ENCODE assay signal across 8 mouse cellular contexts in the genomic region with DNA sequence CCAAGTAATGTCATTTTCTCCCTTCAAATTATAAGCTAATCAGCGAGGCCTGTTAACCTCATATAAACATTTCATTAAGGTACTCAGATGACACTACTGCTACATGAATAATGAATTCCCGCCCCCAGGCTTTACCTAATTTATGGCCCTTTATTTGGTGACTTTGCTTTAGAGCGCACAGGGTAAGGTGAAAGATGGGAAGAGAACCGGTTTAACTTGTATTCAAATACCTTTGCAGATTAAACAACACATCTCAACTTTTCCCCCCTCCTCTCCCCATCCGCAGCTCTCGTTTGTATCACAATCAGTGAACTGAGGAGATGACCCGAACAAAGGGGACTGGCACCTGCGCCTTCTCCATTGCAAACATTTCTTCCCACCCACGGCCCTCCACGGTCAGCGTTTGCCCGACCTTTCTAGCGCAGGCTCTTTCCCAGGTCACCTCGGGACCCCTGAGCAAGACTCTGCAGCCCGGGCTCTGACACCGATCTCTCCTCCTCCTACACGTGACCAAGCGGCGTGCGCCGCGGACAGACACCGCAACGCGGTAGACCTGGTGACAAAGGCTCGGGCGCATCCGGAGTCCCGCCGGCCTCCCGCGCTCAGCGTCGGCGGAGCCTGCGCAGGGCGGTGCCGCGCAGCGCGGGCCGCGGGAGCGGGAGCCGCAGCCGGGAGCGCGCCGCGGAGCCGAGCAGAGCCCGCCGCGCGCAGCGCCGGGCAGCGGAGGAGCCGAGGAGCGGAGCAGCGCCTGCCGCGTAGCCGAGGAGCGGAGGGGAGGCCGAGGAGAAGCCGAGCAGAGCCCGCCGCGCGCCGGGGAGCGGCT. TPM values are rescaled to one million over a fixed set of nuclear protein-coding genes. Genes with fewer than 3 reads are reported as not detected.
DNase-seq lines count a peak whose midpoint lies in the region; ATAC-seq and TF ChIP-seq lines count a peak whose summit lies in the region.

Gene Jmjd1c, plus strand, starts transcription at position 328 of the 823 bp plus-strand sequence.

- peaks cover 9% of the 10 kb centered on the region for H3K4me1 ChIP-seq in testis, adult 2 months (ENCODE audit: control insufficient read depth, insufficient read depth, low read length)

- peak within 1 kb of the TSS; percentile 79 for H3K27ac ChIP-seq in testis, adult 2 months (ENCODE audit: control insufficient read depth, insufficient read depth, low read depth, low read length)

- TF ChIP-seq POLR2A in testis, adult 2 months (IDR thresholded peaks at IDR 0.05; ENCODE audit: control insufficient read depth, low read depth, low read length), result 0 out of 2 replicates have a peak, but pooled peaks have one; percentile 0

- H3K4me3 ChIP-seq in testis, adult 2 months (ENCODE audit: control insufficient read depth, low read depth, low read length), result peak within 1 kb of the TSS; percentile 92

- no peaks in the 10 kb centered on the region for H3K36me3 ChIP-seq in testis, adult 2 months (ENCODE audit: control insufficient read depth, insufficient read depth, low read length)

- TF ChIP-seq CTCF in testis, adult 2 months (IDR thresholded peaks at IDR 0.05; ENCODE audit: control insufficient read depth, insufficient read depth, insufficient replicate concordance, low read depth, low read length), result no peak

- ATAC-seq in megakaryocyte progenitor cell, adult 5-6 weeks (replicated peaks; ENCODE audit: poor library complexity), result peak; percentile 56

- no peak for DNase-seq in testis, postnatal 10 days (ENCODE audit: low spot score)
- peak; percentile 94 for DNase-seq in embryo, embryonic 11 days
- peak; percentile 74 for DNase-seq in gastrocnemius, postnatal 14 days
- peak; percentile 84 for DNase-seq in induced T-regulatory cell, adult 2 months (ENCODE audit: low read depth)
- DNase-seq in left cerebral cortex, postnatal 10 days (ENCODE audit: extremely low spot score in 1 of 2, low spot score in 2 of 2), result peak; percentile 69 to 89
- peak; percentile 76 for DNase-seq in right cerebral cortex, postnatal 4 days

- intact Hi-C loops in gastrocnemius, postnatal 14 days (cut with DNase I; ENCODE audit: low total_unique reads), result loop anchor here (5.0 kb wide), 1 partner anchor 59 kb away; no protein-coding TSS in a partner anchor
- intact Hi-C loops in left cerebral cortex, postnatal 10 days (cut with DNase I), result loop anchor here (2.0 to 5.0 kb wide), 3 partner anchors 69 to 184 kb away; no protein-coding TSS in a partner anchor

- no peaks in the 10 kb centered on the region for H3K27me3 ChIP-seq in testis, adult 2 months (ENCODE audit: control insufficient read depth, insufficient read depth, low read length)

RNA-seq across cellular contexts. Expression of gene Jmjd1c, which starts in this region (rescaled TPM):
- 9.0 and 9.6 TPM in 2 replicates for polyA plus RNA-seq in testis, adult 2 months (2012; rRNA removed)
- total RNA-seq in gastrocnemius, postnatal 14 days (2021), result 10 to 100 TPM; 24.9 to 26.1 TPM
- 10 to 100 TPM; 93.9 to 94.3 TPM for total RNA-seq in left cerebral cortex, postnatal 10 days (2021)
- 82.6 and 124 TPM in 2 replicates for total RNA-seq in megakaryocyte progenitor cell, adult 5-6 weeks (2015)
- total RNA-seq in megakaryocyte progenitor cell, adult 5-6 weeks (2017), result 49.5 and 79.8 TPM in 2 replicates
